Mouse (Mus musculus) G1E (cell line): Measurements from ENCODE around the gene Oasl1. TPM values are rescaled to one million over a fixed set of nuclear protein-coding genes. Genes with fewer than 3 reads are reported as not detected.
A peak's percentile ranks its signal among the peaks of the same experiment; 100 is the strongest.
"Not testable (repeated sequence)": the region's sequence is repeated elsewhere in the genome, so short reads cannot be mapped to it uniquely, and the experiment has no call there.

Experiments
- ATAC-seq: 2 replicates; pipeline ENCODE4 v1.8.0; 2016; ENCODE audit warnings: mild to moderate bottlenecking; ENCODE audit not compliant: insufficient number of reproducible peaks, poor library complexity, low FRiP score, severe bottlenecking; ENCODE audit errors: extremely low read depth
- DNase-seq: peaks from one replicate; pipeline ENCODE4 v3.0.0; 2012; ENCODE audit warnings: low spot score
- H3K27me3 ChIP-seq: 2 replicates; pipeline ENCODE4 v1.6.1; 2012; ENCODE audit warnings: mild to moderate bottlenecking, low read length, inconsistent platforms; ENCODE audit not compliant: insufficient read depth
- H3K36me3 ChIP-seq: replicated peaks from 2 replicates; pipeline ENCODE3; 2012; ENCODE audit warnings: mild to moderate bottlenecking, inconsistent platforms
- H3K4me1 ChIP-seq: 2 replicates; pipeline ENCODE4 v1.6.1; 2012; ENCODE audit warnings: low read depth, low read length, inconsistent platforms, mixed read lengths; ENCODE audit not compliant: insufficient read depth
- H3K4me3 ChIP-seq: 2 replicates; pipeline ENCODE4 v1.5.1; 2012; ENCODE audit warnings: low read depth, mild to moderate bottlenecking, inconsistent platforms, low read length, moderate library complexity, mixed read lengths
- H3K9me3 ChIP-seq: replicated peaks from 2 replicates; pipeline ENCODE4 v1.6.1; 2012; ENCODE audit warnings: inconsistent platforms
- CTCF ChIP-seq: IDR thresholded peaks from 2 replicates; pipeline ENCODE4 v1.5.1; 2012; ENCODE audit warnings: low read depth, low read length, inconsistent platforms, mixed read lengths
- GATA1 ChIP-seq: IDR thresholded peaks from 2 replicates; pipeline ENCODE4 v1.6.1; 2012; ENCODE audit warnings: borderline replicate concordance, low read length, inconsistent platforms, mixed read lengths
- GATA2 ChIP-seq: IDR thresholded peaks from 2 replicates; pipeline ENCODE4 v1.6.1; 2012; ENCODE audit warnings: low read depth, low read length, inconsistent platforms, borderline replicate concordance
- POLR2AphosphoS5 ChIP-seq: IDR thresholded peaks from 2 replicates; pipeline ENCODE4 v1.6.1; 2012; ENCODE audit warnings: low read depth, low read length, inconsistent platforms; ENCODE audit not compliant: insufficient replicate concordance
- TAL1 ChIP-seq: conservative IDR thresholded peaks from 2 replicates; pipeline ENCODE4 v1.6.1; 2012; ENCODE audit warnings: low read depth, low read length, inconsistent platforms, mixed read lengths
- polyA plus RNA-seq: library from polyadenylated mRNA; stranded (reverse); fragments of >175 nt; gene quantifications from 2 replicates; pipeline ENCODE4 v1.2.3, GENCODE M21; 2012
- total RNA-seq, 2 experiments: library from RNA; stranded (forward) in 1 of 2; stranded (reverse) in 1 of 2; fragments of 200-1000 nt in 1 of 2; fragments of >200 nt in 1 of 2; fragmentation: Nextera tagmentation in 1 of 2; gene quantifications; 2 replicates each; pipeline ENCODE4 v1.2.3; 2014 to 2017

The Oasl1 gene
- total RNA-seq (2014; fragmentation: Nextera tagmentation): 6.8 and 21.9 TPM in 2 replicates
- total RNA-seq (2017): 4.2 and 5.4 TPM in 2 replicates
- 14.0 and 18.0 TPM in 2 replicates for polyA plus RNA-seq

GRCm38 (mm10) chr5:114922998-114923473 lies at the start of gene Oasl1:
TSS of gene Oasl1 (plus strand) at chr5:114923240.
- Histone ChIP-seq H3K36me3 (peaks cover 32% of the 10 kb centered on the region), H3K27me3 (peaks cover 9% of the 10 kb centered on the region), H3K9me3 (0 out of 2 replicates have a peak, but pooled peaks cover 2% of the 10 kb centered on the region), H3K4me3 (peak within 1 kb of the TSS; percentile 53), H3K4me1 (peaks cover 46% of the 10 kb centered on the region)
- no peak for TF ChIP-seq TAL1
- no peak for TF ChIP-seq POLR2AphosphoS5
- no peak for TF ChIP-seq CTCF
- no peak for TF ChIP-seq GATA2
- no peak for TF ChIP-seq GATA1
- no peak for ATAC-seq
- peak; percentile 17 for DNase-seq

GRCm38 (mm10) chr5:114875858-114876257 lies 47.2 kb upstream of the Oasl1 start:
- DNase-seq: no peak
- H3K27me3 ChIP-seq: peaks cover 33% of the 10 kb centered on the region
- H3K36me3 ChIP-seq: no peaks in the 10 kb centered on the region
- ATAC-seq: no peak
- no peaks in the 10 kb centered on the region for H3K4me1 ChIP-seq
- no peaks in the 10 kb centered on the region for H3K9me3 ChIP-seq
- no peak for TF ChIP-seq GATA1
- TF ChIP-seq TAL1: no peak
- TF ChIP-seq POLR2AphosphoS5: no peak
- TF ChIP-seq CTCF: no peak
- no peak for TF ChIP-seq GATA2
- H3K4me3 ChIP-seq: no peak overlapping the region

DNA sequence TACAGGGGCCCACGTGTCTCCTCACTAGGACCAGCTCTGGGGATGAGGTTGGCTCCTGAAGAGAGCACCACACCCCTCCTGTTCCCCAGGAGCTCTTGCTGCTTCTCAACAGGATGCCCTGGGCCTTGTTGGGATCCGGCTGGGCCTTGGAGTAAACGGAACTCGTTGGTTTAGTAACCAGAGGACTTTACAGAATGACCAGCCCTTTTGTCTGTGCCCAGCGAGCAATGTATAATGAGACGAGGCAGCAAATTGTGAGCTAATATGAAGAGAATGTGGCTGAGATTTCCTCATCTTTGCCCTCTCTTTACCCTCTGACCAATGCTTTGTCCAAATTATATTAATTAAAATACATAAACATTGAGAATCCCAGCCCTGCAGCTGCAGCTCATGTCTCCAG lies 46.7 kb upstream of the Oasl1 start:
- TF ChIP-seq POLR2AphosphoS5: no peak
- no peak for TF ChIP-seq CTCF
- TF ChIP-seq GATA2: no peak
- no peak for TF ChIP-seq TAL1
- TF ChIP-seq GATA1: no peak
- no peaks in the 10 kb centered on the region for H3K9me3 ChIP-seq
- H3K4me3 ChIP-seq: no peak overlapping the region
- H3K4me1 ChIP-seq: no peaks in the 10 kb centered on the region
- H3K27me3 ChIP-seq: peaks cover 33% of the 10 kb centered on the region
- DNase-seq (no peak), ATAC-seq (no peak)
- H3K36me3 ChIP-seq: no peaks in the 10 kb centered on the region

GRCm38 (mm10) chr5:114877487-114877886 lies 45.6 kb upstream of the Oasl1 start:
- Histone ChIP-seq H3K4me3 (no peak overlapping the region), H3K36me3 (no peaks in the 10 kb centered on the region), H3K4me1 (no peaks in the 10 kb centered on the region), H3K27me3 (peaks cover 29% of the 10 kb centered on the region), H3K9me3 (no peaks in the 10 kb centered on the region)
- DNase-seq (no peak), ATAC-seq (no peak)
- TF ChIP-seq GATA2: no peak
- TF ChIP-seq GATA1: no peak
- TF ChIP-seq CTCF: no peak
- no peak for TF ChIP-seq POLR2AphosphoS5
- no peak for TF ChIP-seq TAL1

DNA sequence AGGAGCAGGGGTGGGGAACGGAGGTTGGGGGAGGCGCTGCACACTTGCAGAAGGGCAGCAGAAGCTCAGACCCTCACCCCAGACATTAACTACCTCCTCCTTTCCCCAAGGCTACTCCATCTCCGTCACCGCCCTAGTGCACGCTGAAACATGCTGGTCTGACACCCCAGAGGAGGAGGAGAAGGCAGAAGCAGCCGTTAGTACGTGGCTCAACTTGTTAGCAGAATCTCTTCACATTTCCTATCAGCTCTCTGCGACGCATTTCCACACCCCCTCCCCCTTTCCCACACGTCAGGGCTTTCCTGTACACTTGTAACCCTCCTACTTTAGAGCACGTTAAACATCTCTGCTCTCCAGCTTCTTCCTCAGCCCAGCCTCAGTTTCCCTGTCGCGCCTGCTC lies 43.6 kb upstream of the Oasl1 start:
- no peaks in the 10 kb centered on the region for H3K36me3 ChIP-seq
- H3K4me3 ChIP-seq: no peak overlapping the region
- no peak for DNase-seq
- no peaks in the 10 kb centered on the region for H3K9me3 ChIP-seq
- no peaks in the 10 kb centered on the region for H3K4me1 ChIP-seq
- no peak for ATAC-seq
- TF ChIP-seq GATA2: no peak
- TF ChIP-seq CTCF: no peak
- no peak for TF ChIP-seq POLR2AphosphoS5
- TF ChIP-seq TAL1: no peak
- no peak for TF ChIP-seq GATA1
- H3K27me3 ChIP-seq: peaks cover 30% of the 10 kb centered on the region

DNA sequence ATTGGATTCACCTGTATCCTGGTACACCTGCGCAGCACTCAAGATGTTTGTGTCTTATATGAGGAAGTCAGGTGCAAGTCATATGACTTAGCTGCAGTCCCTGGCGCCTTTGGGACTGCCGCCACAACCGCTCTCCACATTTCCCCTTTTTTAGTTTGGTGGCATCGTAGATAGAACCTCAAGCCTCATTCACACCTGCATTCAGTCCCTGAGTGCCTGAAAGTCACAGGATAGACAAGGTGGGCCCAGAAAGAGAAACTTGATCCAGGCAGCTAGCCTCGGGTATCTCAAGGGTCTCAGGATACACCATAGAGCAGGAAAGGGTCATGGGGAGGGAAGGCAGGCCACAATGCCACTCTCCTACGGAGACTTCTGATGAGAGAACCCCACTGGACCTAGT lies 40.7 kb upstream of the Oasl1 start:
- not testable (repeated sequence) for DNase-seq, H3K4me3 ChIP-seq, H3K9me3 ChIP-seq, H3K36me3 ChIP-seq, ATAC-seq, H3K4me1 ChIP-seq
- peaks cover 34% of the 10 kb centered on the region for H3K27me3 ChIP-seq
